Mouse (Mus musculus): ENCODE measurements around the gene Kcnc1.

Kcnc1 gene

DNA sequence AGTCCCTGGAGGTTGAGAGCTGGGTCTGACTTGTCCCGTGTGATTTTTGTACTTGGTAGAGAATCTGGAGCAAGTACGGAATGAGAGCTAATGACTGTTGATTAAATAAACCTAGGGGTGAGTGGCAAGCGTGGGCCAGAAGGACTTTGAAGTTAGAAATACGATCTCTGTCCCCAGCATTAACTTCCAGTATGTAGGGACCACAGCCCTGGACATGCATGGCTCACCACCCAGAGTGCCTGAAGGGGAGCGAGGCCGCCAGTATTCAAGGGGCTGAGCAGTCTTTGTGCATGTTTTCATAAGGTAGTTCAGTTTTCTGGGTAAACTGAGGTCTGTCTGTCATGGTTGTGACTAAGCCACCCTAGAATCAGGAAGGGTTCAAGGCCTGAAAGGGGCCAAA is 726 bp upstream of the Kcnc1 start:
- no peak for DNase-seq

DNA sequence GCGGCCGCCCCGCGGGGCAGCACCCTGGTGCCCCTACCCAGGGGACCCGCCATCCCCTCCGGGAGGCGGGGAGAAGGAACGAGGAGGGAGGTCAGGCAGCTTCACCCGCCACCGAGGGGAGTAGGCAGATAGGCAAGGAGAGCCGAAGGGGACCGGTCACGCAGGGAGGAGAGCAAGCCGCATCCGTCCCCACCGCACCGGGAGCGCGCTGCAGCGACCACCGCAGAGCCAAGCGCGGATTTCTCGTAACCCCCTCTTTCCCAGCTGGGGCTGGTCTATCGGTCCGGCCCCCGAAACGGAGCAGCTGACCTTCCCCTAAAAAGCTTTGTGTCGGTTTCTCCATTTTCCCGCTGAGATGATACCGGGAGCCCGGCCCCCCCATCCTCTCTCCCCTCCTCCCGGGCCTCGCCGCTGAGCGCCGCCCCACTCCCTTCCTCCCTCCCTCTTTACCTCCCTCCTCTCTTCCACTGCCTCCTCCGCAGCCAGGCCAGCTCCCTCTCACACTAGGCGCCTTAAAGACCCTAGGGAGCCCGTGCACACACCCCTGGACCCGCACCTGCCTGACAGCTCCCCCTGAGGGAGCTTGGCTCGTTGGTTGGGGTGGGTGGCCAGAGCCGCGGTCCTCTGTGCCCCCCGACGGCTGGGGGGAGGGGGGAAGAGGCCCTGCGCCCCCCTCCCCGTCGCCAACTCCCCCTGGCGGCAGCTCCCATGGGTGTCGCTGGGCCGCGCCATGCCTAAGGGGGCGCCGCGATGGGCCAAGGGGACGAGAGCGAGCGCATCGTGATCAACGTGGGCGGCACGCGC is 833 bp downstream of the Kcnc1 start:
- peak; percentile 82 for DNase-seq

DNA sequence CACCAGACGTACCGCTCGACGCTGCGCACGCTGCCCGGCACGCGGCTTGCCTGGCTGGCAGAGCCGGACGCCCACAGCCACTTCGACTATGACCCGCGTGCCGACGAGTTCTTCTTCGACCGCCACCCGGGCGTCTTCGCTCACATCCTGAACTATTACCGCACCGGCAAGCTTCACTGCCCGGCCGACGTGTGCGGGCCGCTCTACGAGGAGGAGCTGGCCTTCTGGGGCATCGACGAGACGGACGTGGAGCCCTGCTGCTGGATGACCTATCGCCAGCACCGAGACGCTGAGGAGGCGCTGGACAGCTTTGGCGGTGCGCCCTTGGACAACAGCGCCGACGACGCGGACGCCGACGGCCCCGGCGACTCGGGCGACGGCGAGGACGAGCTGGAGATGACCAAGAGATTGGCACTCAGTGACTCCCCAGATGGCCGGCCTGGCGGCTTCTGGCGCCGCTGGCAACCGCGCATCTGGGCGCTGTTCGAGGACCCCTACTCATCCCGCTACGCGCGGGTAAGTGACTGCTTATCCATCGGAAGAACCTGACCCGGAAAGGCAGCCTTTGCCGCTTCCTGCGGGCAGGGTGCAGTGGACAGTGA is 1.5 kb downstream of the Kcnc1 start:
- DNase-seq, result no peak

DNA sequence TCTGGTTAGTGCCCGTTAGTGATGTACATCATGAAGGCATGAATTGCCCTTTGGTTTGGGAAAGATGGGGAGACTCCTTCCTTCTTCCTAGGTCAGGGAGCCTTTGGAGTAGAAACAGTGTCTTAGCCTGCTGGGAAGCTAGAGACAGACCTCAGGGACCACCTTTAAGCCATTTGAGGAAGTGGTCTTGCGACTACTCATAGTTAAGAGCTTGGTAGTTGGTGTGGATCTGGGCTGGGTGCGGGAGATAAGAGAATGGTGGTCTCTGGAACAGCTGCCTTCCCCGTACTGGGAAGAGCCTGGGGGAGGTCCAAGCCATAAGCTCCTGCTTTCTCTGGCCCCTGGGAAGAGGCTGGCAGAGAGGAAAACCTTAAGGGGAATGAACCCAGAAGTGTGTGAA is 2.3 kb downstream of the Kcnc1 start:
- DNase-seq, result no peak

DNA sequence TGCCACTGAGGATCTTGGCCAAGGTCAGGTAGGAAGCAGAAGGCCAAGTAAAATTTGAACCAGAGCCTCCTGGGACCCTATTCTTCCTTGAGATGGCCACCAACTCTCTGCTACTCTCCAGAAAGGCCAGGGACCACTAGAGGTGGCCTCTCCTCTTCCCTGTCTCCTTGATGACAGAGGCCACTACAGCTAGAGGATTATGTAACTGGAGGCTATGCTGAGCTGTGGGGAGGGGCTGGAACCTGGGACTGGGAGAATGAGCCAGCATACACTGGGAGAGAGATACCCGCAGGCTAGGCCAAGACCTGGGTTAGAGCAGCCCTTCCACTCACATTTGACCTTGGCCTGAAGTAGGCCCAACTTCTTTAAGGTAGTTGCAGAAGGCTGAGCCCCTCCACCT is 3.4 kb downstream of the Kcnc1 start:
- DNase-seq, result no peak

DNA sequence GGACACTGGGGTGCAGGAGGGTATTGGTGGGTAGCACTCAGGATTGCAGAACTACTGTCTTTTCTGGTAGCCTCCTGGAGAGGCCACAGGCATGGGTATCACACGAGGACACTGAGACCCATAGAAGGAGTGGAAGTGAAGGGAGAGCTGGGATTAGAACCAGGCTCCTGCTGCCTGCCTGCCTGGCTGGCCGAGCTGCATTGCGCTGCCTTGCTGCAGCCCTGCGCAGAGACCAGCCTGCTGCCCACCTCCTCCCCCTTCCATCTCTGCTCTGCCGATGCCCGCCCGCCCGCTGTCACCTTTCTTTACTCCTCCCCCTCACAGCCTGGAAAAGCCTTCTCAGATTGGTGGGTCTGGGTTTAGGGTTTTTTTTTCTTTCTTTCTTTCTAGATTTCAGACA is 4.0 kb downstream of the Kcnc1 start:
- DNase-seq, result no peak

DNA sequence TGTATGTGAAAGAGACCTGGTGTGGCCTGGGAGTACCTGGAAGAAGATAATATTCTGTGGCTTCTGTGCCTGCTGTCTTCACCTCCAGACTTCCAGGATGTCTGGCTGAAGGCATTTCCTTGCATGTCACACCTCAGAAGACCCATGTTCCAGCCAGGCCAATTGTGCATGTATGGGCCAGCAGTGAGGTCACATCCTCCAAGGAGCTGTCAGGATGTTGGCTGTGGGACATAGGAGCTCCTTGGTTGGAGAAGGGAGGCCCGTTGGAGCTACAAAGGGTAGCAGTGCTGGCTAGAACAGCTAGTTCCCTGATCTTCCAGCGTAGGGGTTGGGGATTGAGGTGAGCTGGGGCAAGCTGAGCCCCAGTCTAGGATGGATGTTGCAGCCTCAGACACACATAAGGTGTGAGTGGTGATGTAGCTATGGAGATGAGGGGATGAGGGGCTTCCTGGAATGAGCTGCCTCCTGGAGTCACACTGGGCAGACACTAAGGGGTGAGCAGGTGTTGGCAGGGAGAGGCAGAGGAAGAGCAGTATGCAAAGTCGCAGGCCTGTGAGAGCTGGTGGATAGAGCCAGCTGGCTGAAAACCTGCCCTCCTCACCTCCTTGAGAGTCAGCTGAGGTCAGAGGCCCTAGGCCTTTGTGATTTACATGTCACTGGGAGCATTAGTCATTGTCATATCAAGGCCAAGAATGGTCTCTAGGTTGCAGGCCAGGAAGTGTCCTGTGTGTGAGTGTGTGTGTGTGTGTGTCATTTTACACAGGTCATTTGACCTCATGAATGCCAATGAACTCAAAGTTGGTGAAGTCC is 5.3 kb downstream of the Kcnc1 start:
- no peak for DNase-seq

- no peak for DNase-seq
Observed at GRCm38 (mm10) chr7:46403616-46404485, 7.6 kb downstream of the Kcnc1 start.

- no peak for DNase-seq
Observed at GRCm38 (mm10) chr7:46404756-46405155, 8.5 kb downstream of the Kcnc1 start.

DNA sequence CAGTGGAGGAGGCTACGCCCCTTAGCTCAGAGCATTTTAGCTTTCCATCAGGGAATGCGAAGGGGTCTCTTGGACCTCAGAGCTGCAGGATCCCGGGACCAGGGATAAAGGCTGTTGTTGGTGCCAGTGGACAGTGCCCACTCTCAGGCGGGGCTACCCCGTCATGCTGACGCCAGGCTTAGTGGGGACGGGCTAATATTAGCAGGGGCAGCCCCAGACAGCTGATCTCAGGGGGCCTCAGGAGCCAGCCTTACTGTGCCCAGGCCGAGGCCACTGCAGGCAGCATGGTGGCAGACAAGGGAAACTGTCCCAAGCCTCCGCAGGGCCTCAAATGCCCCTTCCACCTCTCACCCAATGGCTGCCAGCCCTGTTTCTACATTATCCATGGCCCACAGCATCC is 12.3 kb downstream of the Kcnc1 start:
- no peak for DNase-seq

DNA sequence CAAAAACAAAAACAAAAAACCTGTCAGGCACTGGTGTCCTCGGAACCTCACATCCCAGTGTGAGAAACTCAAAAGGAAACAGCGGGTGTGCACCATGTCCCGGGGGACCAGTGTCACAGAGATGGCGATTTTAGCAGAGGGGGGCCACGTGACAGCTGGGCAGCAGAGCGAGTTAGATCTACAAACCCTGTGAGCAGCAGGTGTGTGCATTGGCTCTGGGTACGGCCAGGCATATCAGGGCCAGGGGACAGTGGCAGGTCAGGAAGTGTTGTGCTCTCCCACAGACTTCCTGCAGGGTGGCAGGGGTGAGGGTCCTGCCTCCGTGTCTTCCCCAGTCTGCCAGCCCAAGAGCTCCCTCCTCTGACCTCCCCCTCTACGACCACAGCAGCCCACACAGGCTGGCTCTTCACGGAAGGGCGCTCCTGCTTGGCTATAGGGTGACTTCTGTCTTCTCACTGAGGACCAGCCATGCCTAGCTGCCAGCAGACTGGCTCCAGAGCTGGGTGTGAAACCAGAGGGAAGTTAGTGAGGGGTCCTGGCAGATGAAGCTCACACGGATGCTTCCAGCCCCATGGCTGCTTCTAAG is 13.0 kb downstream of the Kcnc1 start:
- DNase-seq, result no peak

GRCm38 (mm10) chr7:46410727-46411126 is 14.4 kb downstream of the Kcnc1 start:
- no peak for DNase-seq

- no peak for DNase-seq
Observed at GRCm38 (mm10) chr7:46412823-46413222, 16.5 kb downstream of the Kcnc1 start.

GRCm38 (mm10) chr7:46413959-46414725 is 17.8 kb downstream of the Kcnc1 start:
- no peak for DNase-seq

DNA sequence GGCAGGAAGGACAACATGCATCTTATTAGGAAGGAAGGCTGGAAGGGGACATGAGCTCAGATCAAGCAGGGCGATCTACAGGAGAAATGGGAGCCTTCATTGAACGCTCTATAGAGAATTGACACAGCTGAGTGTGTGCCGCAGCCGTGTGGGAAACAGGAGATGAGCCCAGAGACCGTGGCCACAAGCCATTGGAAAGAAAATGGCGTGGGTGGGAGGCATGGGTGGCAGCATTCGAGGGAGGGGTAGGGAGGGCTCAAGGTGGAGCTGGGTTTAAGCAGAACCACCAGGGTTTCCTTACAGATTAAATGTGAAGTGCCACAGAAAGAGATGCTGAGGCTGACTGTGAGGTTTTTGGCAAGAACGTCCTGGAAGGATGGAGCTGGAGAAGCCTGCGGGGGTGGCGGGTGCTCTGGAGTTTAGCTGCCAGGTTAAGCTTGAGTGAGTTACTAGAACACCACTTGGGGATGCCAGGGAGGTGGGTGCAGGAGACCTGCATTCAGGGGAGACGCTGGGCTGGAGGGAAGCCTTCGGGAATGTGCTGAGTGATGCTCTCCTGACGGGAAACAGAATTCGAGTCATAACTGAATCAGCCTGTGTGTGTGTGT is 19.6 kb downstream of the Kcnc1 start:
- DNase-seq, result no peak

- no peak for DNase-seq
Observed at GRCm38 (mm10) chr7:46417467-46417866, 21.2 kb downstream of the Kcnc1 start.

DNA sequence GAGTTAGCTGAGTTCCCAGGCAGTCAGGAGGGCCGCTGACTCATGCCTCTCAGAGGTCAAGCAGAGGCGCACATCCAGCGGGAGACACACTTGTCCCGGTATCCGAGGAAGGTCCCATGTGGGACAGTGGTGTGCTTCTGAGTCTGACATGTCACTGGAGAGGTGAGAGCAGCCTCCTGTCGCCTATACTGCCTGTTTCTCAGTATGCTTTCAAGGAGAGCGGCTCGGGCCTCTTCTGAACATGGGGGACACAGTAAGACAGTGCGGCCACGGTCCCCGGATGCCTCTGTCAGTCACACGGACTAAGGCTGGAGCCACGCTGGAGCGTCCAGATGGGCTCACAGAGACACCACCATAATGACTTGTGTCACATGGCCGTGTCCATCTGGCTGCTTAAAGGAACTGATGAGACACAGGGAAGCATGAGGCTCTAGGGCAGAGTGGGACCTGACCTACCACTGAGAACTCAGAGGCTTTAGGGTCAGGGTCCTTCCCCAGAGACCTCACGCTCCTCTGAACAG is 21.9 kb downstream of the Kcnc1 start:
- no peak for DNase-seq

DNA sequence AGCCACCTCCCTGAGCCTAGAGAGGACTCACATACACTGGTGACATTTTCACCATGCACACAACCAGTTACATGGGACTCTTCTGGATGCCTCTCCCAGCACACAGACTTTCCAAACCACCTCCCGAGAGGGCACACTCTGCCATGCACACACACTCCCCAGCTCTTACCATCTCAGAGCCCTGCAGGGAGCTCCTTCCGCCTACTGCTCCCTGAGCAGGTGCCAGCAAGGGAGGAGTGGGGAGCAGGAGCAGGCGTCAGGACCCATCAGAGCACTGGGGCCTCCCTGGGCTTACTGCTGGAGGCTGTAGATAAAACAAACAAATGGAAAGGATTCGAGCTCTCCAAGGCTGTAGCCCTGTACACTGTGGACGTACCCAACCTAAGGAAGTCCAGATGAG is 25.2 kb downstream of the Kcnc1 start:
- peak; percentile 44 for DNase-seq

DNA sequence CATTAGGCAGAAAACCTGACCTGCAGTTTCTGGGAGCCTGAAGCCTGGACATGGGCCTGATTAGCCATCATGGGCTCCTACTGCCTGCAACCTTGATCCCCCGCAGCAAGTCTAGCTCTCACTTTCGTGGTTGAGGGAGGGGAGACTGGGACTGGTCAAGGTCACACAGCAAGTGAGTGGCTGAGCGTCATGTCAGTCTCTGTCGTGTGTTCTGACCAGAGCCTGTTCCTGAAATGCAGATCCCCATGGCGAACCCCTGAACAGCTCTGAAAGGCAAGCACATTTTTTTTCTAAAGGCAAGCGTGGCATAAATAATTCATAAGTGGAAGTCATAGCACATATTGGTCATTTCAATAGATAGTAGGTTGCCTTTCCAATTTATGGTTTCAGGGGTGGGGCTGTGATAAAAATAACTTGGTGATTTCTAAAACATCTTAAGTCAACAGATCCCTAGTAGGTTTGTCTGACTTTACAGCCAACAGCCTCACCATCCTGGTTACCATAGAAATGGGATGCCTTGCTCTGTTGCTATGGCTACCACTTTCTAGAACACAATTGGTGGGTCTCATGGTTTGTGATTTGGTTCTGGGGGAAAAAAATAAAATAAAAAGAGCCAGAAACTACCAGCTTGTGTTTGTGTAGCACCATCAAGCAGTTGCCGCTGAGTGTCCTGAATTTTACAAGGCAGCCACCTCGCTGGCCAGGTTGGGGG is 25.9 kb downstream of the Kcnc1 start:
- DNase-seq, result no peak

DNA sequence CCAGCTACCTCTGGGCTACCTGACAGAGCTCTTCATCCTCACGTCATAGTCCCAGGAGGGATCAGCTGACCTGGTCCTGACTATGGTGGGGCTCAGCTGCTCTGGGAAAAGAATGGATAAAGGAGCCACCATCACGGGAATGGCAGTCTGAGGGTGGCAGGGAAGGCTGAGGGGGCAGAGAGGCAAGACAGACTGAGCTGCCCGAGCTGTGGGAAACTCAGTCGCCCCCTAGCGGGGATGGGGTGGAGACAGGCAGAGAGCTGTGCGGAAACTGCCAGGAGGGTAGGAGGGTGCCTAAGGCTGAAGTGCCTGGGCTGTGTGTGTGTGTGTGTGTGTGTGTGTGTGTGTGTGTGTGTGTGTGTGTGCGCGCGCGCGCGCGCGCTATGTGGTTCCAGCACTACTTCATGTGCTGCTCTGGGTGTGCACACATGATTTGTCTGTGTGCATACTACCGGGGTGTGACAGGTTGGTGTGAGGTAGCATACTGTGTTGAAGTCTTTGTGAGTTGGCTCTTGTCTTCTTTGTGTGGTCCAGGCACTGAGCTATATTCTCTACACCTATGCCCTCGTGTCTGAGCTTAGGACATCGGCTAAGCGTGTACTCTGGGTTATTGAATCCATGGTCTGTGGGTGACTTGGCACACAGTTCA is 26.6 kb downstream of the Kcnc1 start:
- peak; percentile 83 for DNase-seq
